Mouse (Mus musculus): Measurements from ENCODE around the gene Chaf1a.

GRCm38 (mm10) chr17:56022989-56023290, 17.3 kb upstream of the Chaf1a start:
- TF ChIP-seq EP300 (optimal IDR thresholded peaks at IDR 0.05) (no peak), CTCF (IDR thresholded peaks at IDR 0.05; ENCODE audit: low read depth) (no peak)
